Mouse (Mus musculus) hindbrain, embryonic 14.5 days (tissue): Measurements from ENCODE around the gene Baiap2. TPM values are rescaled to one million over a fixed set of nuclear protein-coding genes. Genes with fewer than 3 reads are reported as not detected.

Experiments
- ATAC-seq: fragments of 200-750 bp; cut with Nextera tagmentation; 2 replicates; pipeline ENCODE4 v1.8.0; 2017; ENCODE audit warnings: moderate number of reproducible peaks, mild to moderate bottlenecking, moderate TSS enrichment, moderate library complexity; ENCODE audit not compliant: low FRiP score
- DNase-seq: peaks from one replicate; pipeline ENCODE4 v3.0.0-alpha.2; 2015; ENCODE audit warnings: low spot score
- H3K27ac ChIP-seq: fragments of 300-500 bp; sonication (generic); 2 replicates; pipeline ENCODE4 v1.5.1; 2014; ENCODE audit warnings: mild to moderate bottlenecking, moderate library complexity
- H3K27me3 ChIP-seq: fragments of 300-500 bp; sonication (generic); 2 replicates; pipeline ENCODE4 v1.6.1; 2014; ENCODE audit warnings: mild to moderate bottlenecking, low read length, mixed read lengths; ENCODE audit not compliant: control insufficient read depth, insufficient read depth
- H3K36me3 ChIP-seq: fragments of 300-500 bp; sonication (generic); replicated peaks from 2 replicates; pipeline ENCODE4 v1.6.1; 2014; ENCODE audit not compliant: control insufficient read depth, insufficient read depth
- H3K4me1 ChIP-seq: fragments of 300-500 bp; sonication (generic); replicated peaks from 2 replicates; pipeline ENCODE4 v1.6.1; 2014; ENCODE audit warnings: antibody characterized with exemption, low read length, mixed read lengths; ENCODE audit not compliant: control insufficient read depth, insufficient read depth
- H3K4me2 ChIP-seq: fragments of 300-500 bp; sonication (generic); replicated peaks from 2 replicates; pipeline ENCODE4 v1.6.1; 2014; ENCODE audit warnings: mild to moderate bottlenecking, moderate library complexity
- H3K4me3 ChIP-seq: fragments of 300-500 bp; sonication (generic); replicated peaks from 2 replicates; pipeline ENCODE4 v1.5.1; 2014; ENCODE audit warnings: mild to moderate bottlenecking, low read length
- H3K9ac ChIP-seq: fragments of 300-500 bp; sonication (generic); 2 replicates; pipeline ENCODE4 v1.6.1; 2014
- H3K9me3 ChIP-seq: fragments of 300-500 bp; sonication (generic); 2 replicates; pipeline ENCODE4 v1.6.1; 2016; ENCODE audit warnings: low read length; ENCODE audit not compliant: control insufficient read depth
- whole genome bisulfite sequencing: fragments of 180-500 bp; shearing (Covaris S2); extraction: QIAGEN DNeasy Blood & Tissue Kit; methylation state at CpG from one replicate; pipeline ENCODE4 v1.1.7; 2014; 5-methylcytosine and 5-hydroxymethylcytosine counted together
- polyA plus RNA-seq: library from polyadenylated mRNA; unstranded; fragments of >200 nt; fragmentation: Nextera tagmentation; extraction: Ambion mirVana; gene quantifications from 2 replicates; pipeline ENCODE4 v1.2.1, GENCODE M21; 2014

The Baiap2 gene
- polyA plus RNA-seq, 1 experiment from 2014 or later: 13.7 TPM

DNA sequence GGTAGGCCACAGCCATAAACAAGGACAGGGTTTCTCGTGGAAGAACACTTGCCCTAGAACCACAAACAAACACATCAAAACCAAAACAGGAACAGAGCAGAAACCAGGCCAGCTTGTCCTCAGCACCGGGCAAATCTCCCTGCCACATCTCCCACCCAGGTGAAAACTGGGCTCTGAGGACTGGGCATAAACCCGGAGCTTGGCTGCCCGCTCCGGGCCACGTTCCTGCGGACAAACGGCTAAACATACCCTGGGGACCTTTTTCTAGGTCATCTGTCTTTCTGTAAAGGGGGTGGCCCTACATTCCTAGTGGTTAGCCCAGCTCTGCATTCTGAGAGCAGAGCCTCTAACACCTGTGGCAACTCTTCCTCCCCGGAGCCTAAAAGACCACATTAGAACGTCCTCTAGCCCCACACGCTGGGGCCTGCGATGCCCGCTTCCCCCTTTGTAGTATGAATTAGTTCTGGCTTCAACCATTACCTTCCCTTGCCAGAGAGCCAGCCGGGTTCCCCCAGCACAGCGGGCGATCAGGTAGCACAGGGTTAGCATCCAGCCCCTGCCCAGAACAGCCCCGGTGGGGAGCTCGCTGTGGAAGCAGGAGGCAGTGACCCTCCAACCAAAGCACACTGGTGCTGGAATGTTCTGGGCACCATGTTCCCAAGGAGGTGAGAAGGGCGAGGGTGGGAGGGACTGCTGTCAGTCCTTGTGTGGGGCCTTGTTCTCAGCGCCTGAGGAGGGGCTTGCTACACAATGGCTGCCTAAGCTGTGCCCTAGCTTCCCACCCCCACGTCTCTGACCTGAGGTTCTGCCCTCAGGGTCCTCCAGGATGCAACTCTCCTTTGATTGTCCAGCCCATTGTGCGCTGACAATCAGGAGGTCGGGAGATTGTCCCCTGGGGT, 77.2 kb downstream of the Baiap2 start:
- Histone ChIP-seq H3K27ac (no peak overlapping the region), H3K4me1 (peaks cover 16% of the 10 kb centered on the region), H3K4me2 (no peak overlapping the region), H3K9ac (no peak overlapping the region), H3K4me3 (no peak overlapping the region), H3K36me3 (peaks cover 26% of the 10 kb centered on the region), H3K27me3 (no peaks in the 10 kb centered on the region), H3K9me3 (no peaks in the 10 kb centered on the region)
- DNase-seq: no peak
- 38% methylated on average over 23 of the region's 23 CpGs for WGBS
- no peak for ATAC-seq

DNA sequence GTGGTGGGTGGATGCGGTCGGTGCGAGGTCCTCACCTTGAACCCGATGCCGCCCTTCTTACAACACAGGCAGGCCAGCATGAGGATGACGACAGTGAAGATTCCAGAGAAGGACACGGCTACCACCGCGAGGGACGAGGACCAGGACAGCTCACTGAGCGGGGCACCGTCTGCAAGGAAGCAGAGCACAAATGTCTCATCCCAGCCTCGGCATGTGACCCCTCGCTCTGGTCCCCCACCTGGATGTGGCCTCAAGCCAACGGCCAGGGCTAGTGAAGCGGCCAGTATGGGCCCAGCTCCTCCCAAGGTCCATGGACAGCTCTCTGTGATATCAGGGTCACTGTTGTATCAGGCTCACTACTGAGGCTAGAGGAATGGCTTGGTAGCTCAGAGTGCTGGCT, 78.8 kb downstream of the Baiap2 start:
- Histone ChIP-seq H3K4me2 (no peak overlapping the region), H3K27me3 (no peaks in the 10 kb centered on the region), H3K9ac (no peak overlapping the region), H3K4me1 (peaks cover 16% of the 10 kb centered on the region), H3K27ac (no peak overlapping the region), H3K4me3 (no peak overlapping the region), H3K36me3 (peaks cover 14% of the 10 kb centered on the region; the same call in 1 of the 2 replicates), H3K9me3 (no peaks in the 10 kb centered on the region)
- WGBS: 81% methylated on average over 16 of the region's 16 CpGs
- DNase-seq (no peak), ATAC-seq (no peak)

DNA sequence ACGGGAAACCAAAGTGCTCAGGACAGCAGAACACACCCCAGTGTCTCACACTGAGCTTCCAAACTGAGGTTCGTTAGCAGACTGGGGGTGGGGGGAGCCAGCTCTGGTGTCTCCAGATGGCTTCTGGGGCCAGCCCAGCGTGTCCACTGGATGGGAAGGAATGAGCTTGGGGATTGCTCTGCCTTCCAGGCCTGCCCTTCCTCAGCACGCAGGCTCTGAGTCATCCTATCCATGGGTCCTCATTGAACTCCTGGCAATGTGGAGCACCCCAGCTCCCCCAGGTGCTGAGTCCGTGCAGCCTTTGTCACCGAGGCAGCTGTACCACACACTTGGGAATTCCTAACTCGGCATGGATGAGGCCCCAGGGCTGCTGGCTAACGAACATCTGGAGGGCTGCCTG, 79.7 kb downstream of the Baiap2 start:
- no peak overlapping the region; the same call in 1 of the 2 replicates for H3K9ac ChIP-seq
- H3K4me1 ChIP-seq: peaks cover 16% of the 10 kb centered on the region
- WGBS: 41% methylated on average over 8 of the region's 8 CpGs
- H3K9me3 ChIP-seq: no peaks in the 10 kb centered on the region
- ATAC-seq (no peak), DNase-seq (no peak)
- no peak overlapping the region for H3K4me3 ChIP-seq
- peaks cover 12% of the 10 kb centered on the region; the same call in 1 of the 2 replicates for H3K36me3 ChIP-seq
- no peak overlapping the region for H3K4me2 ChIP-seq
- H3K27me3 ChIP-seq: no peaks in the 10 kb centered on the region
- H3K27ac ChIP-seq: 0 out of 2 replicates have a peak overlapping the region, but pooled peaks have one; percentile 73

DNA sequence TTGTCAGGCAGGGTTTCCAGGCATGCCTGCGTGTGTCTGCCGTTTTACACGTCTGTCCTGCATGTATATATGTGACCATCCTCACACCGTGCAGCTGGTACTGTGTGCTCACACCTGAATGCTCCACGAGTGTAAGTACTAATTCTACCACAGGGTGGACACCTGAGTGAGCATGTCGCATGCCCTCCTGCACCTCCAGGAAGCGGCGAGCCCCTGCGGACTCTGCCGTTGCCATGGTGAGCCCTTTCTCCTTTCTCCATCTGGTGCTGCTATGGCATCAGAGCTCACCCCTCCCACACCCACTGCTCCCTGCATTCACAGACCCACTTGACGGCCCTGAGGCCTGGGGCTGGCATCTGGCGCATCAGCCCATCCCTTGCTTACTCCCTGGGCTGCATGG, 80.3 kb downstream of the Baiap2 start:
- Histone ChIP-seq H3K9ac (peak overlapping the region; percentile 45), H3K4me2 (peak overlapping the region; percentile 6), H3K36me3 (peaks cover 12% of the 10 kb centered on the region; the same call in 1 of the 2 replicates), H3K27ac (peak overlapping the region; percentile 73), H3K4me1 (peaks cover 16% of the 10 kb centered on the region), H3K4me3 (no peak overlapping the region), H3K9me3 (no peaks in the 10 kb centered on the region), H3K27me3 (no peaks in the 10 kb centered on the region)
- DNase-seq: peak; percentile 53
- peak; percentile 74 for ATAC-seq
- WGBS: 34% methylated on average over 12 of the region's 12 CpGs

DNA sequence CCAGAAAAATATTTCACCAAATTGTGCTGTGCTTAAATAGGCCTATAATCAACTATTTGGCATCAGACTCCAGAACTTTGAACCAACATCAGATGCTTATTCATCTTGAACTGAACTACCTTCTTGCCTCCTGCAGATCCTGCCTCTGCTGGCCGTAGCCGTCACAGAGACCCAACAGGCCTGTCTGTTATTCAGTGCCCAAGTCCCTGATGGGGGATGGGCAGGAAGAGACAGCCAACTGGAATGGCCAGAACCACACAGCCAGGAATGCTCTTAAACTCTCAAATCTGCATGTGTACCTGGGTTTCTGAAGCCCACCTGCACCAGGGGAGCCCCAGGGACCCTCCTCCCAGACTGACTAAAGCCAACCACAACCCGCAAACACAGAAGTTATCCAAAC, 84.4 kb downstream of the Baiap2 start:
- peaks cover 16% of the 10 kb centered on the region for H3K4me1 ChIP-seq
- H3K9ac ChIP-seq: no peak overlapping the region
- H3K9me3 ChIP-seq: no peaks in the 10 kb centered on the region
- ATAC-seq: no peak
- H3K27me3 ChIP-seq: no peaks in the 10 kb centered on the region
- H3K4me2 ChIP-seq: no peak overlapping the region
- no peaks in the 10 kb centered on the region for H3K36me3 ChIP-seq
- WGBS: 76% methylated on average over 3 of the region's 3 CpGs
- DNase-seq: no peak
- no peak overlapping the region for H3K4me3 ChIP-seq
- H3K27ac ChIP-seq: no peak overlapping the region

DNA sequence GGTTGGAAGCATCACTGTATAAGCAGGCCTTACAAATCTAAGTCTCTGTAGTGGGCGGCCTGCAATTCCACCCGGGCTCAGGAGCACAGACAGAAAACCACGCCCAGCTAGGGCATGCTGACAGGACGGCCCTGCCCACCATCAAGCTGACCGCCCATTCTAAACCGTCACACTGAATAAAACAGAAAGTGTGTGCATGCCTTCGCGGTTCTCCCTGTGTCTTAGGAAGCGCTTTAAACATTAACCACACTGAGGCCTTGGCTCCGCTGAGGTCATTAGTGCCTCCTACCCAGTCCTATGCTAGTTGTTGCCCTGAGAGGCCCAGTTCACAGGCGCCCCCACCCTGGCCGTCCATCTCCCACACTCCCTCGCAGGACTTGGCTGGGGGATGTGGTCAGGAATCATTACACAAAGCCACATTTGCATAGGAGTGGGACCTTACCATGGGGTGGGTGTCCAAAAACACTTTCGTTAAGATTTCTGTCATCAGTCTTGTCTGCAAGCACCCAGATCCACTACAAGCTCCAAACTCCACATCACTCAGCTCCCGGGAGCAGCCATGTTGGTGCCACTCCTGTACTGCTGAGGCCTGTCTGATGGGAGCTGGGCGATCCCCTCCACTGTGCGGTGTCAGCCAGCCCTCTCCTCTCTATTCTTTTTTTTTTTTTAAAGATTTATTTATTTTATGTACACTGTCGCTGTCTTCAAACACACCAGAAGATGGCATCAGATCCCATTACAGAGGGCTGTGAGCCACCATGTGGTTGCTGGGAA, 85.9 kb downstream of the Baiap2 start:
- no peaks in the 10 kb centered on the region for H3K27me3 ChIP-seq
- H3K9me3 ChIP-seq: no peaks in the 10 kb centered on the region
- no peak for DNase-seq
- no peak overlapping the region for H3K9ac ChIP-seq
- H3K4me1 ChIP-seq: peaks cover 3% of the 10 kb centered on the region
- H3K4me3 ChIP-seq: no peak overlapping the region
- no peaks in the 10 kb centered on the region for H3K36me3 ChIP-seq
- ATAC-seq: no peak
- 54% methylated on average over 18 of the region's 18 CpGs for WGBS
- H3K27ac ChIP-seq: no peak overlapping the region
- H3K4me2 ChIP-seq: no peak overlapping the region

DNA sequence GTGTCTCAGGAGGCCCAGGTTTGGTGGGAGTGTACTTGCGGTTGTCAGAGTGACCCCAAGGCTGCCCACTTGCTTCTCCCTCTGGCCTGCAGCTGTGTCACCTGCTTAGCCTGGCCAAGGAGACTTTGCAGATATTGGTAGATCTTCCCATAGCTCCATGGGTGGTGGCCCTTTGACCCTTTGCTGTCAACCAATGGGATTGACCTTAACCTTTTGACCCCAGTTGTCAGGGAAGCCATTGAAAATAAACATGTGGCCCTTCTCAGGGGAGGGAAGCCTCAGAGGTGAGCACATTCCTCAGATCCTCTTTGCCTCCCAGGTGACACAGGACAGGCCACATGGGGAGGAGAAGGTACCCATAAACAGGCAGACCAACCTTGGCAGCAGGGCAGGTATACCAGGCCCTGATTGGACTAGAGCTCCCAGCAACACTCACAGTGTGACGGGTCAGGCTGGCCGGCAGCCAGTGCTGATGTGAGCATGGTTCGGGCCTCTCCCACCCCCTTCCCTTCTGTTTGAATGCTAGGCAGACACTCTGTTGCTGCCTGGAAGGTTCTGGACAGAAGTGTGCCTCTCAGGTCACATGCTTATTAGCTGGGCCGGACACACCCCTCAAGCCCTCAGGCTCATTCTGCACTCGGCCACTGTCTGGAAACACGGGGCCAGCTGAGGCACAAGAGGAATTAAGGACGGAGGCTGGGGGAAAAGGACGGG, 87.0 kb downstream of the Baiap2 start:
- Histone ChIP-seq H3K9me3 (no peaks in the 10 kb centered on the region), H3K27ac (no peak overlapping the region), H3K9ac (no peak overlapping the region), H3K4me2 (no peak overlapping the region), H3K4me3 (no peak overlapping the region), H3K4me1 (no peaks in the 10 kb centered on the region), H3K27me3 (no peaks in the 10 kb centered on the region), H3K36me3 (no peaks in the 10 kb centered on the region)
- WGBS: 36% methylated on average over 9 of the region's 9 CpGs
- ATAC-seq (no peak), DNase-seq (no peak)

DNA sequence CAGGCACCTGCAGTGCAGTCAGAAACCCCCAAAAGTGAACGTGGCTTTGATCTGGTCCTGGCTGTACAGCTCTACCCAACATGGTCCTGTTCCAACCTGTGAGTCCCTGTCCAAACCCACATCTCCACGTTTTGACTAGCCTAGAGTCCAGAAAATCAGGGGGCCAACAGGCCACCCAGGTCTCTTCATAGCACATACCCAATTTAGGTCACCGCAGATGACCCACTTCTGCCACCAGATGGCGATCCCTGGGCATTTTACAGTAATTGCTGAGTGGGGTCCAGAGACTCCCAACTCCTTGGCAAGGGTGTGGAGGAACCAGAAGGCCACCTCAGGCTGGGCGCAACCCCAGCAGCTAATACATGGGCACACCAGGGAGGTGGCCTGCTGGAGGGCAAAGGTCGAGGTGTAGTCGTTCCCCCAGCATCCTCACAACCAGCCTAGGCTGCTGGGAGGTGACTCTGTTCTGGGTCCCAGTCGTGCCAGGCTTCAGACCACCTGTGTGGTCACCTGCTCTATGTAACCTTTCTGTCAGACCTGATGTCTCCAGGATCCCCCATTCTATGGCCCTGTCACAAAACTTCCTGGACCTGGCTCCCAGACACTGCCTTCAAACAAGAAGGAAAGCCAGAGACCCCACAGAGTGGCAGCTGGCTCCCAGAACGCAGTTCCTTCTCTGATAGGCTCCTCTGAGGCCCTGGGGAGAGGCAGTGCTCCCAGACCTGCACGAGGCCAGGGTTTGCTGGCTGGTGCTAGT, 87.8 kb downstream of the Baiap2 start:
- no peak overlapping the region for H3K4me2 ChIP-seq
- ATAC-seq (0 out of 2 replicates have a peak, but pooled peaks have one; percentile 35), DNase-seq (peak; percentile 62)
- H3K9me3 ChIP-seq: no peaks in the 10 kb centered on the region
- 37% methylated on average over 10 of the region's 10 CpGs for WGBS
- no peaks in the 10 kb centered on the region for H3K27me3 ChIP-seq
- H3K36me3 ChIP-seq: no peaks in the 10 kb centered on the region
- no peak overlapping the region for H3K9ac ChIP-seq
- H3K4me3 ChIP-seq: no peak overlapping the region
- no peaks in the 10 kb centered on the region for H3K4me1 ChIP-seq
- H3K27ac ChIP-seq: no peak overlapping the region
